Mouse (Mus musculus): ENCODE measurements around the gene Rbl2. TPM values are rescaled to one million over a fixed set of nuclear protein-coding genes. Genes with fewer than 3 reads are reported as not detected.

The Rbl2 gene
- polyA plus RNA-seq, 1 experiment from 2014 or later = 17.3 TPM

Other genes starting within 250 kb of the Rbl2 start
- gene Chd9, start 241.7 kb upstream of the Rbl2 start, polyA plus RNA-seq (2016; fragmentation: Nextera tagmentation; extraction: Ambion mirVana) = 72.0 and 73.3 TPM in 2 replicates
- 96.5 and 99.3 TPM in 2 replicates for gene Aktip, start 129.9 kb downstream of the Rbl2 start, polyA plus RNA-seq (2016; fragmentation: Nextera tagmentation; extraction: Ambion mirVana)
- 15.8 and 17.0 TPM in 2 replicates for gene Rpgrip1l, start 243.2 kb downstream of the Rbl2 start, polyA plus RNA-seq (2016; fragmentation: Nextera tagmentation; extraction: Ambion mirVana)
- gene Fto, start 243.5 kb downstream of the Rbl2 start, polyA plus RNA-seq (2016; fragmentation: Nextera tagmentation; extraction: Ambion mirVana) = 105 and 111 TPM in 2 replicates

Data from forebrain, embryonic 12.5 days (tissue).